Mouse (Mus musculus): Measurements from ENCODE around the gene Garem2. TPM values are rescaled to one million over a fixed set of nuclear protein-coding genes. Genes with fewer than 3 reads are reported as not detected.

Gene Garem2
- total RNA-seq, 1 experiment: 1.7 TPM

GRCm38 (mm10) chr5:30094399-30094798 is 10.6 kb upstream of the Garem2 start:
- no peak overlapping the region for H3K27ac ChIP-seq (ENCODE audit: insufficient read depth, low read depth, low read length, poor library complexity, severe bottlenecking)
- peaks cover 0 to 5% of the 10 kb centered on the region in 2 experiments; a peak in 1 of 4 replicates for H3K4me1 ChIP-seq (ENCODE audit: control insufficient read depth in 2 of 2, insufficient read depth in 2 of 2, low read length in 2 of 2, poor library complexity in 1 of 2)
- in situ Hi-C loops (cut with MboI; ENCODE audit: low sequenced_read_pairs in 2 of 2, unreplicated experiment in 2 of 2): no loop called here
- DNase-seq (ENCODE audit: low read depth, low spot score): no peak
- no peak overlapping the region for H3K4me3 ChIP-seq (ENCODE audit: insufficient read depth in 1 of 2, low read depth in 1 of 2, low read length in 2 of 2, poor library complexity in 1 of 2, severe bottlenecking in 1 of 2)
- H3K36me3 ChIP-seq (ENCODE audit: control insufficient read depth, insufficient read depth, low read length, poor library complexity, severe bottlenecking): no peaks in the 10 kb centered on the region
- no peak overlapping the region for H3K9ac ChIP-seq (ENCODE audit: insufficient read depth, low read depth, low read length, poor library complexity, severe bottlenecking)
- H3K9me3 ChIP-seq (ENCODE audit: control insufficient read depth, insufficient read depth, low read depth, low read length): no peaks in the 10 kb centered on the region
- TF ChIP-seq HCFC1 (IDR thresholded peaks at IDR 0.05; ENCODE audit: borderline replicate concordance, insufficient read depth, low read length) (no peak), MAFK (IDR thresholded peaks at IDR 0.05; ENCODE audit: insufficient read depth, low read depth, low read length) (no peak), ZNF384 (IDR thresholded peaks at IDR 0.05; ENCODE audit: low read depth, low read length) (no peak), ZC3H11A (IDR thresholded peaks at IDR 0.05; ENCODE audit: borderline replicate concordance, low read depth, low read length) (no peak)

DNA sequence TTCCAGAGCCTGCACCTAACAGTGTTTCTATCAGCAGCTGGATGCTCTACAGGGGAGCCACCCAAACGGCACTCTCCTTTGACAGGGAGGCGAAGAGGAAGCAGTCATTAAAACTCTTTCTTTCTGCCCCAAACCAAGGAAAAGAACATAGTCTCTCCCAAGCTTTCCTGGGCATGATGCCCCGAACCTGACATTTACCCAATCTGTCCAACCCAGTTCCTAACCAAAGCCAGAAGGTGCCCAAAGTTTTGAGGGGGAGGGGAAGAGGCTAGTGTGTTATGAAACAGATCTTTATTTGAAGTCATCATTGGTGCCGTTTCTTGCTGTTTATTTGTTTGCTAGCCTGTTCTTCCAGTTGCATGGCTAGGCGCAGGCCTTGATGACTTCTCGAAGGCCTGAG is 9.2 kb upstream of the Garem2 start:
- no peaks in the 10 kb centered on the region for H3K9me3 ChIP-seq (ENCODE audit: control insufficient read depth, insufficient read depth, low read depth, low read length)
- TF ChIP-seq HCFC1 (IDR thresholded peaks at IDR 0.05; ENCODE audit: borderline replicate concordance, insufficient read depth, low read length) (no peak), ZC3H11A (IDR thresholded peaks at IDR 0.05; ENCODE audit: borderline replicate concordance, low read depth, low read length) (no peak), ZNF384 (IDR thresholded peaks at IDR 0.05; ENCODE audit: low read depth, low read length) (no peak), CHD2 (IDR thresholded peaks at IDR 0.05; ENCODE audit: low read depth, low read length) (no peak), MAFK (IDR thresholded peaks at IDR 0.05; ENCODE audit: insufficient read depth, low read depth, low read length) (no peak)
- no peak overlapping the region for H3K27ac ChIP-seq (ENCODE audit: insufficient read depth, low read depth, low read length, poor library complexity, severe bottlenecking)
- peaks cover 0 to 5% of the 10 kb centered on the region in 2 experiments; a peak in 1 of 4 replicates for H3K4me1 ChIP-seq (ENCODE audit: control insufficient read depth in 2 of 2, insufficient read depth in 2 of 2, low read length in 2 of 2, poor library complexity in 1 of 2)
- in situ Hi-C loops (cut with MboI; ENCODE audit: low sequenced_read_pairs in 2 of 2, unreplicated experiment in 2 of 2): no loop called here
- no peak for DNase-seq (ENCODE audit: low read depth, low spot score)
- H3K36me3 ChIP-seq (ENCODE audit: control insufficient read depth, insufficient read depth, low read length, poor library complexity, severe bottlenecking): no peaks in the 10 kb centered on the region
- no peak overlapping the region for H3K4me3 ChIP-seq (ENCODE audit: insufficient read depth in 1 of 2, low read depth in 1 of 2, low read length in 2 of 2, poor library complexity in 1 of 2, severe bottlenecking in 1 of 2)
- H3K9ac ChIP-seq (ENCODE audit: insufficient read depth, low read depth, low read length, poor library complexity, severe bottlenecking): no peak overlapping the region

GRCm38 (mm10) chr5:30098260-30098659 is 6.7 kb upstream of the Garem2 start:
- no peaks in the 10 kb centered on the region for H3K36me3 ChIP-seq (ENCODE audit: control insufficient read depth, insufficient read depth, low read length, poor library complexity, severe bottlenecking)
- H3K9me3 ChIP-seq (ENCODE audit: control insufficient read depth, insufficient read depth, low read depth, low read length): no peaks in the 10 kb centered on the region
- no peak for DNase-seq (ENCODE audit: low read depth, low spot score)
- no peaks in the 10 kb centered on the region for H3K4me1 ChIP-seq (ENCODE audit: control insufficient read depth in 2 of 2, insufficient read depth in 2 of 2, low read length in 2 of 2, poor library complexity in 1 of 2)
- TF ChIP-seq ZNF384 (IDR thresholded peaks at IDR 0.05; ENCODE audit: low read depth, low read length) (no peak), HCFC1 (IDR thresholded peaks at IDR 0.05; ENCODE audit: borderline replicate concordance, insufficient read depth, low read length) (no peak), ZC3H11A (IDR thresholded peaks at IDR 0.05; ENCODE audit: borderline replicate concordance, low read depth, low read length) (no peak), MAFK (IDR thresholded peaks at IDR 0.05; ENCODE audit: insufficient read depth, low read depth, low read length) (no peak), CHD2 (IDR thresholded peaks at IDR 0.05; ENCODE audit: low read depth, low read length) (no peak)
- no peak overlapping the region for H3K27ac ChIP-seq (ENCODE audit: insufficient read depth, low read depth, low read length, poor library complexity, severe bottlenecking)
- no peak overlapping the region for H3K9ac ChIP-seq (ENCODE audit: insufficient read depth, low read depth, low read length, poor library complexity, severe bottlenecking)
- in situ Hi-C loops (cut with MboI; ENCODE audit: low sequenced_read_pairs in 2 of 2, unreplicated experiment in 2 of 2): no loop called here
- H3K4me3 ChIP-seq (ENCODE audit: insufficient read depth in 1 of 2, low read depth in 1 of 2, low read length in 2 of 2, poor library complexity in 1 of 2, severe bottlenecking in 1 of 2): no peak overlapping the region

DNA sequence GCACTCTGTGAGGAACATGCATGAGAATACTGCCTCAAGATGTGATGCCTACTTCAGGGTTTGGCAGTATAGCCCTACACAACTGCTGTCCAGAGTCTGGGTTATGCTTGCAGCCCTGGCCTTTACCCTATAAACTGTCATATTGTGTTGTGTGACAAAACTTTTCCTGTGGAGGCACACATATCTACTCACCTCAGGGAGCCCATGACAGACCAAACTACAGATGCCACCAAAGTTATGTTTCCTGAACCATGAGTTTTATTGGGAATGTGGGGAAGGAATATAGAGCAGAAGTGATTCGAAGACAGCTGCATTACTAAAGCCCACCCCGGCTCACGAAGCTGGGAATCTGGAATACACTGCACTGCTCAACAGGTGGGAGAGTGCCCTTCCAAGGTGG is 1.6 kb upstream of the Garem2 start:
- Histone ChIP-seq H3K36me3 (ENCODE audit: control insufficient read depth, insufficient read depth, low read length, poor library complexity, severe bottlenecking) (no peaks in the 10 kb centered on the region), H3K9ac (ENCODE audit: insufficient read depth, low read depth, low read length, poor library complexity, severe bottlenecking) (no peak overlapping the region), H3K9me3 (ENCODE audit: control insufficient read depth, insufficient read depth, low read depth, low read length) (no peaks in the 10 kb centered on the region), H3K27ac (ENCODE audit: insufficient read depth, low read depth, low read length, poor library complexity, severe bottlenecking) (no peak overlapping the region), H3K4me3 (ENCODE audit: insufficient read depth in 1 of 2, low read depth in 1 of 2, low read length in 2 of 2, poor library complexity in 1 of 2, severe bottlenecking in 1 of 2) (no peak overlapping the region), H3K4me1 (ENCODE audit: control insufficient read depth in 2 of 2, insufficient read depth in 2 of 2, low read length in 2 of 2, poor library complexity in 1 of 2) (peaks cover 0 to 17% of the 10 kb centered on the region in 2 experiments; a peak in 3 of 4 replicates)
- DNase-seq (ENCODE audit: low read depth, low spot score): no peak
- in situ Hi-C loops (cut with MboI; ENCODE audit: low sequenced_read_pairs in 2 of 2, unreplicated experiment in 2 of 2): no loop called here
- TF ChIP-seq ZNF384 (IDR thresholded peaks at IDR 0.05; ENCODE audit: low read depth, low read length) (no peak), MAFK (IDR thresholded peaks at IDR 0.05; ENCODE audit: insufficient read depth, low read depth, low read length) (no peak), HCFC1 (IDR thresholded peaks at IDR 0.05; ENCODE audit: borderline replicate concordance, insufficient read depth, low read length) (no peak), CHD2 (IDR thresholded peaks at IDR 0.05; ENCODE audit: low read depth, low read length) (no peak), ZC3H11A (IDR thresholded peaks at IDR 0.05; ENCODE audit: borderline replicate concordance, low read depth, low read length) (no peak)

- H3K4me3 ChIP-seq (ENCODE audit: insufficient read depth in 1 of 2, low read depth in 1 of 2, low read length in 2 of 2, poor library complexity in 1 of 2, severe bottlenecking in 1 of 2): peak overlapping the region in 1 of 2 experiments; percentile 63; a peak in 3 of 4 replicates
- H3K9ac ChIP-seq (ENCODE audit: insufficient read depth, low read depth, low read length, poor library complexity, severe bottlenecking): no peak overlapping the region
- no peaks in the 10 kb centered on the region for H3K36me3 ChIP-seq (ENCODE audit: control insufficient read depth, insufficient read depth, low read length, poor library complexity, severe bottlenecking)
- in situ Hi-C loops (cut with MboI; ENCODE audit: low sequenced_read_pairs in 2 of 2, unreplicated experiment in 2 of 2): no loop called here
- peaks cover 0 to 17% of the 10 kb centered on the region in 2 experiments; a peak in 3 of 4 replicates for H3K4me1 ChIP-seq (ENCODE audit: control insufficient read depth in 2 of 2, insufficient read depth in 2 of 2, low read length in 2 of 2, poor library complexity in 1 of 2)
- H3K27ac ChIP-seq (ENCODE audit: insufficient read depth, low read depth, low read length, poor library complexity, severe bottlenecking): no peak overlapping the region
- DNase-seq (ENCODE audit: low read depth, low spot score): peak; percentile 72
- no peaks in the 10 kb centered on the region for H3K9me3 ChIP-seq (ENCODE audit: control insufficient read depth, insufficient read depth, low read depth, low read length)
- TF ChIP-seq CHD2 (IDR thresholded peaks at IDR 0.05; ENCODE audit: low read depth, low read length): no peak
- TF ChIP-seq MAFK (IDR thresholded peaks at IDR 0.05; ENCODE audit: insufficient read depth, low read depth, low read length): no peak
- TF ChIP-seq HCFC1 (IDR thresholded peaks at IDR 0.05; ENCODE audit: borderline replicate concordance, insufficient read depth, low read length): no peak
- no peak for TF ChIP-seq ZC3H11A (IDR thresholded peaks at IDR 0.05; ENCODE audit: borderline replicate concordance, low read depth, low read length)
- TF ChIP-seq ZNF384 (IDR thresholded peaks at IDR 0.05; ENCODE audit: low read depth, low read length): peak; percentile 41; the same call in 1 of the 2 replicates
Measured at GRCm38 (mm10) chr5:30104339-30104738, 622 bp upstream of the Garem2 start.
